In the genomic region with DNA sequence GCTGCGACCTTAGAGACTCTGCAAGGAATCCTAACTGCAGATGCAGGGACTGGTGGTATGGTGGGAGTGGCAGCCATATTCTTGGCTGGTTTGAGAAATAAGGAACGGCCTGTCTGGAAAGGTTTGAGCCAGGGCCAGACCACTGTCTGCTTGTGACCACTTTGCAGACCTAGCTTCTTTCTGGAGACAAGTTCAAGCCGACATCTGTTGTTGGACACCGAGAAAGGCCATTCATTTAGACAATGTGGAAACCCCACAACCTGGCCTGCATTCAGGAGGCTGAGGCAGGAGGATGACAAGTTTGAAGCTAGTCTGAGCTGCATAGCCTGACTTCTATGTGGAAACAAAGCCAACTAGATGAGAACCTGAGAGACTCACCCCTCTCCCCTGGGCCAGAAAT, we compare ENCODE assay signal across 9 mouse cellular contexts. TPM values are rescaled to one million over a fixed set of nuclear protein-coding genes. Genes with fewer than 3 reads are reported as not detected.
A peak's percentile ranks its signal among the peaks of the same experiment; 100 is the strongest.
DNase-seq lines count a peak whose midpoint lies in the region; ATAC-seq and TF ChIP-seq lines count a peak whose summit lies in the region.
"Had no signal": no experiment of that assay in that cellular context is flagged by ENCODE, and none has a peak within 500 bp of the region (broad histone marks: within the 10 kb centered on the region; RNA-seq: fewer than 3 reads in every experiment).

No protein-coding gene starts in this region.

- no peak for TF ChIP-seq EP300 in heart, adult 2 months (IDR thresholded peaks at IDR 0.05; ENCODE audit: insufficient read depth, low read depth, low read length)

- ATAC-seq in heart, embryonic 12.5 days (ENCODE audit: insufficient number of reproducible peaks, low FRiP score), result no peak
- no peak for ATAC-seq in hindbrain, embryonic 12.5 days (ENCODE audit: low FRiP score)
- ATAC-seq in midbrain, embryonic 11.5 days (ENCODE audit: low FRiP score), result no peak
- ATAC-seq in CD4-positive, CD25-positive, alpha-beta regulatory T cell, adult 4 months, result no peak

- H3K27me3 ChIP-seq in heart, embryonic 12.5 days (replicated peaks), result no peaks in the 10 kb centered on the region
- H3K27me3 ChIP-seq in heart, adult 2 months (ENCODE audit: control insufficient read depth, insufficient read depth, low read length), result no peaks in the 10 kb centered on the region
- no peaks in the 10 kb centered on the region for H3K27me3 ChIP-seq in hindbrain, embryonic 12.5 days
- H3K27me3 ChIP-seq in midbrain, embryonic 11.5 days (ENCODE audit: control insufficient read depth, insufficient read depth, low read length), result no peaks in the 10 kb centered on the region

- no peaks in the 10 kb centered on the region for H3K9me3 ChIP-seq in heart, embryonic 12.5 days (replicated peaks)
- H3K9me3 ChIP-seq in hindbrain, embryonic 12.5 days (replicated peaks), result no peaks in the 10 kb centered on the region
- H3K9me3 ChIP-seq in midbrain, embryonic 11.5 days (ENCODE audit: control insufficient read depth, low read length), result no peaks in the 10 kb centered on the region

- DNase-seq in heart, adult 2 months, result no peak
- DNase-seq in Muller cell, postnatal 12 days (ENCODE audit: inconsistent ontology term), result peak; percentile 30
- no peak for DNase-seq in midbrain, embryonic 11.5 days (ENCODE audit: low spot score, missing footprints)
- no peak for DNase-seq in adrenal gland, postnatal 25 days
- no peak for DNase-seq in gastrocnemius, adult 8-10 months (ENCODE audit: low spot score in 2 of 2)

- peaks cover 22% of the 10 kb centered on the region for H3K4me1 ChIP-seq in heart, embryonic 12.5 days (replicated peaks)
- peaks cover 5% of the 10 kb centered on the region for H3K4me1 ChIP-seq in heart, adult 2 months (ENCODE audit: control insufficient read depth, insufficient read depth, low read length)
- peaks cover 41% of the 10 kb centered on the region for H3K4me1 ChIP-seq in hindbrain, embryonic 12.5 days
- peaks cover 39% of the 10 kb centered on the region for H3K4me1 ChIP-seq in midbrain, embryonic 11.5 days (ENCODE audit: control insufficient read depth, insufficient read depth, low read length)

- TF ChIP-seq POLR2A in heart, adult 2 months (IDR thresholded peaks at IDR 0.05; ENCODE audit: insufficient read depth, low read depth, low read length), result no peak

- TF ChIP-seq CTCF in heart, adult 2 months (IDR thresholded peaks at IDR 0.05), result no peak

- no peak overlapping the region; the same call in 1 of the 2 replicates for H3K9ac ChIP-seq in heart, embryonic 12.5 days
- H3K9ac ChIP-seq in heart, adult 2 months (ENCODE audit: low read depth, low read length), result no peak overlapping the region
- H3K9ac ChIP-seq in hindbrain, embryonic 12.5 days, result peak overlapping the region; percentile 53; the same call in 1 of the 2 replicates
- H3K9ac ChIP-seq in midbrain, embryonic 11.5 days (ENCODE audit: low read length), result peak overlapping the region; percentile 63

- no peaks in the 10 kb centered on the region for H3K36me3 ChIP-seq in heart, embryonic 12.5 days
- H3K36me3 ChIP-seq in heart, adult 2 months (ENCODE audit: control insufficient read depth, insufficient read depth, low read length), result no peaks in the 10 kb centered on the region
- H3K36me3 ChIP-seq in hindbrain, embryonic 12.5 days, result no peaks in the 10 kb centered on the region
- no peaks in the 10 kb centered on the region for H3K36me3 ChIP-seq in midbrain, embryonic 11.5 days (ENCODE audit: control insufficient read depth, insufficient read depth, low read length)

- H3K4me2 ChIP-seq in heart, embryonic 12.5 days, result peak overlapping the region; percentile 86
- H3K4me2 ChIP-seq in hindbrain, embryonic 12.5 days (replicated peaks), result peak overlapping the region; percentile 84
- peak overlapping the region; percentile 54 for H3K4me2 ChIP-seq in midbrain, embryonic 11.5 days

- H3K27ac ChIP-seq in heart, embryonic 12.5 days (ENCODE audit: poor library complexity, severe bottlenecking), result peak overlapping the region; percentile 73; the same call in 1 of the 2 replicates
- no peak overlapping the region; the same call in 1 of the 2 replicates for H3K27ac ChIP-seq in heart, adult 2 months
- peak overlapping the region; percentile 94; the same call in 1 of the 2 replicates for H3K27ac ChIP-seq in hindbrain, embryonic 12.5 days
- H3K27ac ChIP-seq in midbrain, embryonic 11.5 days (ENCODE audit: low read depth, low read length), result peak overlapping the region; percentile 87

- no peak overlapping the region for H3K4me3 ChIP-seq in heart, embryonic 12.5 days
- H3K4me3 ChIP-seq in heart, adult 2 months, result no peak overlapping the region
- H3K4me3 ChIP-seq in hindbrain, embryonic 12.5 days, result no peak overlapping the region
- no peak overlapping the region for H3K4me3 ChIP-seq in midbrain, embryonic 11.5 days (ENCODE audit: low read depth, low read length)

- H3K79me2 ChIP-seq in heart, adult 2 months (replicated peaks; ENCODE audit: control insufficient read depth, insufficient read depth, low read length), result peaks cover 4% of the 10 kb centered on the region

- intact Hi-C loops in heart, adult 2 months (cut with DNase I), result loop anchor here (5.0 kb wide), 1 partner anchor 151 kb away; the partner anchor contains the start of gene Hexim1

- 80% methylated on average over 4 of the region's 4 CpGs for WGBS in heart, embryonic 12.5 days
- 77% methylated on average over 4 of the region's 4 CpGs for WGBS in heart, adult 2 months
- 83% methylated on average over 4 of the region's 4 CpGs for WGBS in hindbrain, embryonic 12.5 days
- 80% methylated on average over 4 of the region's 4 CpGs for WGBS in midbrain, embryonic 11.5 days

RNA-seq across cellular contexts. Expression of gene Map3k14, which starts 1.1 kb away (rescaled TPM):
- 2.0 and 2.6 TPM in 2 replicates for polyA plus RNA-seq in heart, embryonic 12.5 days (2016; fragmentation: Nextera tagmentation; extraction: Ambion mirVana)
- 1 to 10 TPM; 3.0 to 3.4 TPM for total RNA-seq in heart, adult 2 months (2021)
- polyA plus RNA-seq in heart, adult 2 months (2012; rRNA removed), result 3.7 and 4.5 TPM in 2 replicates
- 3.9 and 4.8 TPM in 2 replicates for polyA plus RNA-seq in hindbrain, embryonic 12.5 days (2016; fragmentation: Nextera tagmentation; extraction: Ambion mirVana)
- 2.3 and 3.3 TPM in 2 replicates for polyA plus RNA-seq in midbrain, embryonic 11.5 days (2014; fragmentation: Nextera tagmentation; extraction: Ambion mirVana)
- 7.0 TPM in 2 replicates for total RNA-seq in adrenal gland, postnatal 25 days (2021)
- polyA plus RNA-seq in CD4-positive, CD25-positive, alpha-beta regulatory T cell, adult 4 months (2017; shearing (Covaris generic)), result 10 to 100 TPM; 29.6 to 50.3 TPM
- total RNA-seq in gastrocnemius, adult 8-10 months (2022), result 1 to 10 TPM; 3.0 to 4.9 (median 4.2) TPM

RNA-seq across cellular contexts. Expression of gene Spata32, which starts 50.1 kb away (rescaled TPM):
- not detected in 2 replicates for polyA plus RNA-seq in heart, embryonic 12.5 days (2016; fragmentation: Nextera tagmentation; extraction: Ambion mirVana)
- total RNA-seq in heart, adult 2 months (2021), result not detected
- not detected in 2 replicates for polyA plus RNA-seq in heart, adult 2 months (2012; rRNA removed)
- 0.21 TPM in 1 of 2 replicates, not detected in the other for polyA plus RNA-seq in hindbrain, embryonic 12.5 days (2016; fragmentation: Nextera tagmentation; extraction: Ambion mirVana)
- 0.15 TPM in 1 of 2 replicates, not detected in the other for polyA plus RNA-seq in midbrain, embryonic 11.5 days (2014; fragmentation: Nextera tagmentation; extraction: Ambion mirVana)
- total RNA-seq in adrenal gland, postnatal 25 days (2021), result not detected in 2 replicates
- polyA plus RNA-seq in CD4-positive, CD25-positive, alpha-beta regulatory T cell, adult 4 months (2017; shearing (Covaris generic)), result not detected
- not detected for total RNA-seq in gastrocnemius, adult 8-10 months (2022)
- total RNA-seq: hematopoietic stem cell, adult 5-6 weeks had no signal

RNA-seq across cellular contexts. Expression of gene 1700023F06Rik, which starts 60.0 kb away (rescaled TPM):
- polyA plus RNA-seq in heart, embryonic 12.5 days (2016; fragmentation: Nextera tagmentation; extraction: Ambion mirVana), result 0.17 TPM in 1 of 2 replicates, not detected in the other
- not detected for total RNA-seq in heart, adult 2 months (2021)
- polyA plus RNA-seq in heart, adult 2 months (2012; rRNA removed), result 0.21 TPM in 1 of 2 replicates, not detected in the other
- 0.34 and 0.71 TPM in 2 replicates for polyA plus RNA-seq in hindbrain, embryonic 12.5 days (2016; fragmentation: Nextera tagmentation; extraction: Ambion mirVana)
- 0.12 and 0.14 TPM in 2 replicates for polyA plus RNA-seq in midbrain, embryonic 11.5 days (2014; fragmentation: Nextera tagmentation; extraction: Ambion mirVana)
- total RNA-seq in adrenal gland, postnatal 25 days (2021), result not detected in 2 replicates
- polyA plus RNA-seq in CD4-positive, CD25-positive, alpha-beta regulatory T cell, adult 4 months (2017; shearing (Covaris generic)), result not detected
- not detected for total RNA-seq in gastrocnemius, adult 8-10 months (2022)
- total RNA-seq: hematopoietic stem cell, adult 5-6 weeks had no signal

Comparison
In these comparisons a context has a peak if more than half of its experiments do, and no peak if none do; other contexts are left out.
1. H3K9ac ChIP-seq: peak in hindbrain, embryonic 12.5 days (single experiment) and midbrain, embryonic 11.5 days (single experiment); none in heart, embryonic 12.5 days (single experiment) and heart, adult 2 months (single experiment).
2. Peak in every context shown above with its lines, with median percentiles within 50 percentile points of each other: H3K4me2 ChIP-seq.